Mouse (Mus musculus): ENCODE measurements around the gene Cyp21a1. TPM values are rescaled to one million over a fixed set of nuclear protein-coding genes. Genes with fewer than 3 reads are reported as not detected.

Gene Cyp21a1
- total and polyA plus RNA-seq, 2 experiments, result 0.18 TPM; not detected in 1

DNA sequence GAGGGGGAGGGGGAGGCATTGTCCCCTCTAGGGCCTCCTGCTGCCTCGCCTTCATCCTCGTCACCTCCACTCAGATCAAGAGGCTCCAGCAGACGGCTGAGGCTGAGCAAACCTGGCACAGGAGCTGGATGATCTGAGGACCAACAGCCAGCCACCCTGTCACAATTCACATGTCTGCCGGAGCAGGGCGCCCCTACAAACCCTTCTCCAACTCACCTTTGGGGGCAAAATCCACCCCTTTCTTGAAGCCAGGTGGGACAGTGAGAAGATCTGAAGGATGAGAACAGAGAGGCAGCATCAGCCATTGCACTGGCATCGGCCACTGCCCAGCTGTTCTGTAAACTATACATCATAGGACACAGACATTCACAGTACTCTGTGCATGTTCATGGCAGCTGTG lies 42.8 kb upstream of the Cyp21a1 start:
- H3K4me3 ChIP-seq (ENCODE audit: insufficient read depth, low read depth, low read length), result no peak overlapping the region
- WGBS, result 97% methylated on average over 6 of the region's 6 CpGs
- no peak overlapping the region for H3K27ac ChIP-seq (replicated peaks; ENCODE audit: insufficient read depth, low read depth, low read length)
- H3K27me3 ChIP-seq (ENCODE audit: control insufficient read depth, insufficient read depth, low read length), result no peaks in the 10 kb centered on the region
- H3K79me2 ChIP-seq (ENCODE audit: control insufficient read depth, insufficient read depth, low read length), result no peaks in the 10 kb centered on the region; the same call in 1 of the 2 replicates
- peaks cover 18% of the 10 kb centered on the region for H3K36me3 ChIP-seq (ENCODE audit: control insufficient read depth, insufficient read depth, low read length)
- peaks cover 13% of the 10 kb centered on the region; the same call in 1 of the 2 replicates for H3K4me1 ChIP-seq (ENCODE audit: control insufficient read depth, insufficient read depth, low read length)
- DNase-seq (ENCODE audit: extremely low read depth, low read depth, low spot score), result no peak
- H3K9ac ChIP-seq (ENCODE audit: low read depth, low read length), result no peak overlapping the region
- TF ChIP-seq CTCF (IDR thresholded peaks at IDR 0.05; ENCODE audit: low read depth, low read length), result no peak
- TF ChIP-seq POLR2A (IDR thresholded peaks at IDR 0.05; ENCODE audit: extremely low read depth, insufficient read depth, low read length), result no peak

DNA sequence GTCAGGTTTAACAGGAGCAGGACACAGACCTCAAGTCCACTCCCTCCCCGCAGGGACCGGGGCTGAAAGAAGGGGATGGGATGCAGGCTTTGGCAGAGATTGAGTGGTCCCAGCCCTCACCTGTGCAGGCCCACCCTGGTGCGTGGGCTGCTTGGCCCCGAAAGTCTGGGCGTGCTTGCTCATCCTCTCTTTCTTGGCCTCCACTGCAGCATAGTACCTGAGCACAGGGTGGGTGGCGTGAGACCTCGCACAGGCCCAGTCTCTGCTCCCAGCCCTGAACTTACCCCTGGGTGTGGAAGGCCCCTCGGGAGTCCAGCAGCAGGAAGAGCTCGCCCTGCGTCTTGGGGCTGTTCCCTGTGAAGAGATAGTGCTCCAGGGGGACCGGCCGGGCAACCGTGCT lies 40.5 kb upstream of the Cyp21a1 start:
- Histone ChIP-seq H3K4me1 (ENCODE audit: control insufficient read depth, insufficient read depth, low read length) (peaks cover 4% of the 10 kb centered on the region; the same call in 1 of the 2 replicates), H3K27me3 (ENCODE audit: control insufficient read depth, insufficient read depth, low read length) (no peaks in the 10 kb centered on the region), H3K36me3 (ENCODE audit: control insufficient read depth, insufficient read depth, low read length) (peaks cover 18% of the 10 kb centered on the region), H3K79me2 (ENCODE audit: control insufficient read depth, insufficient read depth, low read length) (no peaks in the 10 kb centered on the region; the same call in 1 of the 2 replicates), H3K27ac (replicated peaks; ENCODE audit: insufficient read depth, low read depth, low read length) (no peak overlapping the region), H3K9ac (ENCODE audit: low read depth, low read length) (no peak overlapping the region), H3K4me3 (ENCODE audit: insufficient read depth, low read depth, low read length) (no peak overlapping the region)
- TF ChIP-seq POLR2A (IDR thresholded peaks at IDR 0.05; ENCODE audit: extremely low read depth, insufficient read depth, low read length) (no peak), CTCF (IDR thresholded peaks at IDR 0.05; ENCODE audit: low read depth, low read length) (no peak)
- 95% methylated on average over 13 of the region's 13 CpGs for WGBS
- no peak for DNase-seq (ENCODE audit: extremely low read depth, low read depth, low spot score)

DNA sequence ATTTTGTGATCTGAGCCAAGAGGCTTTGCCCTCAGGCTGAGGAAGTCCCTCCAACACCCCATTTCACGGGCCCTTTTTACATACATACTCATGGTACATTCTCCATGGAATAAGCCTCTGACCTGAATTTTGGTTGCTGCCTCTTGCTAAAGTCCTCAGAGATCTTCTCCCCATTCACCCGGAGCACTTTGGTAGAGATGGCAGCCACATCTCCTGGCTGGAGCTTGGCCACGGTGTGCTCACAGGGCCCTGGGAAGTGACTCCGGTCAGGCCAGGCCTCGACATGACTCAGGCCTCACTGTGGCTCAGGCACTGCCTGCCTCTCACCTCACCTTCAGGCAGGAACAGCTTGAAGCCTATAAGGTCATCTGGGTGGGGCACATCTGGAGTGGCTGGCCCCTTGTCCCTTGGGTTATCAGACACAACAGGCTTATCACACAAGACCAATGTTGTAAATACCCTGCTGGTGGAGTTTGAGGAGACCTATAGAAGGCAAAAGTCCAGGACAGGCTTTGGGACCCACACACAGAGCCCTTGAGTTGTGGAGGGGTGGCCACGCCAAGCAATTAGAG lies 36.5 kb upstream of the Cyp21a1 start:
- DNase-seq (ENCODE audit: extremely low read depth, low read depth, low spot score), result no peak
- TF ChIP-seq CTCF (IDR thresholded peaks at IDR 0.05; ENCODE audit: low read depth, low read length) (no peak), POLR2A (IDR thresholded peaks at IDR 0.05; ENCODE audit: extremely low read depth, insufficient read depth, low read length) (no peak)
- Histone ChIP-seq H3K79me2 (ENCODE audit: control insufficient read depth, insufficient read depth, low read length) (peaks cover 5% of the 10 kb centered on the region), H3K4me1 (ENCODE audit: control insufficient read depth, insufficient read depth, low read length) (peaks cover 11% of the 10 kb centered on the region), H3K4me3 (ENCODE audit: insufficient read depth, low read depth, low read length) (no peak overlapping the region), H3K9ac (ENCODE audit: low read depth, low read length) (no peak overlapping the region), H3K36me3 (ENCODE audit: control insufficient read depth, insufficient read depth, low read length) (peaks cover 10% of the 10 kb centered on the region), H3K27ac (replicated peaks; ENCODE audit: insufficient read depth, low read depth, low read length) (no peak overlapping the region), H3K27me3 (ENCODE audit: control insufficient read depth, insufficient read depth, low read length) (no peaks in the 10 kb centered on the region)
- WGBS, result 85% methylated on average over 6 of the region's 6 CpGs

DNA sequence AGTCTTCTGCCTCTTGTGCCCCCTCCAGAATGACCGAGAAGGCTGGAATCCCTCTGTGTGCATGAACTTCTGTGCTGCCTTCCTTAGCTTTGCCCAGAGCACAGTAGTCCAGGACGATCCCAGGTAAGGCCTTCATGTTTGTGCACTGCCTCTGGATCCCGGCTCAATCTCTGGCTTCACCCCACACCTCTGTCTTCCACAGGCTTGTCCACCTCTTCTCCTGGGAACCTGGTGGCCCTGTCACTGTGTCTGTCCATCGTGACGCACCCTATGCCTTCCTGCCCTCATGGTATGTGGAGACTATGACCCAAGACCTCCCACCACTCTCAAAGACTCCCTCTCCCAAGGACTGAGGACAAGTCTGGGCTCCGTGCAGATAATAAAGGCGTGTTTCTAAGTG lies 34.4 kb upstream of the Cyp21a1 start:
- DNase-seq (ENCODE audit: extremely low read depth, low read depth, low spot score), result no peak
- H3K4me3 ChIP-seq (ENCODE audit: insufficient read depth, low read depth, low read length), result no peak overlapping the region
- no peak overlapping the region for H3K27ac ChIP-seq (replicated peaks; ENCODE audit: insufficient read depth, low read depth, low read length)
- no peak overlapping the region for H3K9ac ChIP-seq (ENCODE audit: low read depth, low read length)
- peaks cover 5% of the 10 kb centered on the region for H3K79me2 ChIP-seq (ENCODE audit: control insufficient read depth, insufficient read depth, low read length)
- WGBS, result 90% methylated on average over 7 of the region's 7 CpGs
- no peaks in the 10 kb centered on the region for H3K27me3 ChIP-seq (ENCODE audit: control insufficient read depth, insufficient read depth, low read length)
- peaks cover 12% of the 10 kb centered on the region for H3K4me1 ChIP-seq (ENCODE audit: control insufficient read depth, insufficient read depth, low read length)
- TF ChIP-seq POLR2A (IDR thresholded peaks at IDR 0.05; ENCODE audit: extremely low read depth, insufficient read depth, low read length) (no peak), CTCF (IDR thresholded peaks at IDR 0.05; ENCODE audit: low read depth, low read length) (no peak)
- peaks cover 10% of the 10 kb centered on the region for H3K36me3 ChIP-seq (ENCODE audit: control insufficient read depth, insufficient read depth, low read length)

DNA sequence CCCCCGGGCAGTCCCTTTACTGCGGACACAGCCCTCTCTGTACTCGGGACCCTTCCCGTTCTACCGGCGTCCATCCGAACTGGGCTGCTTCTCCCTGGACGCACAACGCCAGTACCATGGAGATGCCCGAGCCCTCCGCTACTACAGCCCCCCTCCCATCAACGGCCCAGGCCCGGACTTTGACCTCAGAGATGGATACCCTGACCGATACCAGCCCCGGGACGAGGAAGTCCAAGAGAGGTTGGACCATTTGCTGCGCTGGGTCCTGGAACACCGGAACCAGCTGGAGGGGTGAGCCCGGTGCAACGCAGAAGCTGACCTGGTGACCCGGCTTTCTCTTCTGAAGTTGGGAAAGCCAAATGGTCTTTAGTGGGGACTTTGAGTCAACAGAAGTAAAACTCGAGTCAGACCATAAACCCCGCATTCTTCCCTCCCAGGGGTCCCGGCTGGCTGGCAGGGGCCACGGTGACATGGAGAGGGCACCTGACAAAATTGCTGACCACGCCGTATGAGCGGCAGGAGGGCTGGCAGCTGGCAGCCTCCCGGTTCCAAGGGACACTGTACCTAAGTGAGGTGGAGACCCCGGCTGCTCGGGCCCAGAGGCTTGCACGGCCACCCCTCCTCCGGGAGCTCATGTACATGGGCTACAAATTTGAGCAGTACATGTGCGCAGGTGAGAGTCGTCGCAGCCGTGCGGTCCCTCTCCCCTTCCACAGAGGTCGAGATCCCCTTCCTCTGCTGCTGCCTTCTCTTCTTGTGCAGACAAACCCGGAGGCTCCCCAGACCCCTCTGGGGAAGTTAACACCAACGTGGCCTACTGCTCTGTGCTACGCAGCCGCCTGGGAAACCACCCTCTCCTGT lies 33.3 kb upstream of the Cyp21a1 start:
- H3K9ac ChIP-seq (ENCODE audit: low read depth, low read length), result peak overlapping the region; percentile 68
- H3K36me3 ChIP-seq (ENCODE audit: control insufficient read depth, insufficient read depth, low read length), result peaks cover 2% of the 10 kb centered on the region; the same call in 1 of the 2 replicates
- H3K4me1 ChIP-seq (ENCODE audit: control insufficient read depth, insufficient read depth, low read length), result peaks cover 12% of the 10 kb centered on the region
- TF ChIP-seq POLR2A (IDR thresholded peaks at IDR 0.05; ENCODE audit: extremely low read depth, insufficient read depth, low read length) (no peak), CTCF (IDR thresholded peaks at IDR 0.05; ENCODE audit: low read depth, low read length) (no peak)
- H3K4me3 ChIP-seq (ENCODE audit: insufficient read depth, low read depth, low read length), result peak overlapping the region; percentile 71
- peak overlapping the region; percentile 45 for H3K27ac ChIP-seq (replicated peaks; ENCODE audit: insufficient read depth, low read depth, low read length)
- DNase-seq (ENCODE audit: extremely low read depth, low read depth, low spot score), result no peak
- 31% methylated on average over 43 of the region's 43 CpGs for WGBS
- no peaks in the 10 kb centered on the region for H3K27me3 ChIP-seq (ENCODE audit: control insufficient read depth, insufficient read depth, low read length)
- peaks cover 5% of the 10 kb centered on the region for H3K79me2 ChIP-seq (ENCODE audit: control insufficient read depth, insufficient read depth, low read length)
